ENCODE assay signal across 9 mouse cellular contexts in genomic region chr17:23804426-23805085, GRCm38 (mm10). TPM values are rescaled to one million over a fixed set of nuclear protein-coding genes. Genes with fewer than 3 reads are reported as not detected.
DNase-seq lines count a peak whose midpoint lies in the region; ATAC-seq and TF ChIP-seq lines count a peak whose summit lies in the region.
"Had no signal": no experiment of that assay in that cellular context is flagged by ENCODE, and none has a peak within 500 bp of the region (broad histone marks: within the 10 kb centered on the region; RNA-seq: fewer than 3 reads in every experiment).

No protein-coding gene starts in this region.

- H3K4me1 ChIP-seq in heart, embryonic 14.5 days (ENCODE audit: control insufficient read depth in 2 of 2, insufficient read depth in 2 of 2, low read length in 2 of 2): peaks cover 5 to 26% of the 10 kb centered on the region in 2 experiments
- H3K4me1 ChIP-seq in CH12.LX (ENCODE audit: control insufficient read depth in 1 of 2, insufficient read depth in 2 of 2): peaks cover 0 to 20% of the 10 kb centered on the region in 2 experiments; a peak in 2 of 4 replicates
- H3K4me1 ChIP-seq in forebrain, postnatal 0 days (ENCODE audit: insufficient read depth): peaks cover 24% of the 10 kb centered on the region
- H3K4me1 ChIP-seq in midbrain, embryonic 10.5 days: peaks cover 33% of the 10 kb centered on the region

- no peaks in the 10 kb centered on the region for H3K27me3 ChIP-seq in heart, embryonic 14.5 days (ENCODE audit: control insufficient read depth, insufficient read depth, low read length)
- H3K27me3 ChIP-seq in CH12.LX (replicated peaks): no peaks in the 10 kb centered on the region
- H3K27me3 ChIP-seq in forebrain, postnatal 0 days (ENCODE audit: insufficient read depth, low read length): no peaks in the 10 kb centered on the region
- H3K27me3 ChIP-seq in midbrain, embryonic 10.5 days (ENCODE audit: low read depth, poor library complexity, severe bottlenecking): no peaks in the 10 kb centered on the region

- H3K27ac ChIP-seq in heart, embryonic 14.5 days (replicated peaks in 1 of 2; ENCODE audit: control insufficient read depth in 1 of 2, insufficient read depth in 1 of 2, low read depth in 2 of 2, low read length in 2 of 2): peak overlapping the region in 1 of 2 experiments; percentile 96; a peak in 1 of 4 replicates
- peak overlapping the region; percentile 94; the same call in 1 of the 2 replicates for H3K27ac ChIP-seq in CH12.LX (ENCODE audit: insufficient read depth, low read depth)
- no peak overlapping the region for H3K27ac ChIP-seq in forebrain, postnatal 0 days (ENCODE audit: low read depth, low read length)
- H3K27ac ChIP-seq in midbrain, embryonic 10.5 days (replicated peaks): peak overlapping the region; percentile 99

- intact Hi-C loops in heart, postnatal 10 days (cut with DNase I): loop anchor here (1.0 kb wide), 2 partner anchors 20 to 25 kb away; partner anchors contain the start of gene Elob

- no peak for TF ChIP-seq EP300 in CH12.LX (IDR thresholded peaks at IDR 0.05; ENCODE audit: low read length)

- H3K4me2 ChIP-seq in heart, embryonic 14.5 days (ENCODE audit: low read length): peak overlapping the region; percentile 94
- peak overlapping the region; percentile 87 for H3K4me2 ChIP-seq in CH12.LX (ENCODE audit: insufficient read depth, low read depth, poor library complexity, severe bottlenecking)
- peak overlapping the region; percentile 80 for H3K4me2 ChIP-seq in forebrain, postnatal 0 days (ENCODE audit: low read depth)

- TF ChIP-seq POLR2A in CH12.LX (IDR thresholded peaks at IDR 0.05; ENCODE audit: low read depth, low read length): no peak; the same call in 1 of the 2 replicates

- in situ Hi-C loops in CH12.LX (cut with MboI; ENCODE audit: low pct_ligation_motif_present, low pct_unique_long_range_greater_than_20kb, low sequenced_read_pairs): loop anchor here (5.0 kb wide), 1 partner anchor 32 kb away; the partner anchor contains the start of gene Flywch1

- no peak for ATAC-seq in heart, embryonic 14.5 days (ENCODE audit: insufficient number of reproducible peaks, insufficient read depth, low FRiP score, low read depth)
- ATAC-seq in forebrain, postnatal 0 days: no peak
- ATAC-seq in megakaryocyte progenitor cell, adult 5-6 weeks (replicated peaks; ENCODE audit: poor library complexity): no peak

- H3K79me2 ChIP-seq in CH12.LX (replicated peaks; ENCODE audit: control insufficient read depth, extremely low read depth, insufficient read depth, poor library complexity, severe bottlenecking): peaks cover 62% of the 10 kb centered on the region

- H3K4me3 ChIP-seq in heart, embryonic 14.5 days (ENCODE audit: control insufficient read depth in 1 of 2, insufficient read depth in 1 of 2, low read depth in 1 of 2, low read length in 2 of 2): peak overlapping the region; percentile 93 to 98
- peak overlapping the region; percentile 84 to 95 (median 85) for H3K4me3 ChIP-seq in CH12.LX (replicated peaks in 1 of 3; ENCODE audit: low read depth in 2 of 3, low read length in 2 of 3, poor library complexity in 1 of 3)
- H3K4me3 ChIP-seq in forebrain, postnatal 0 days (ENCODE audit: low read depth, low read length): peak overlapping the region; percentile 97
- peak overlapping the region; percentile 99 for H3K4me3 ChIP-seq in midbrain, embryonic 10.5 days

- H3K9me3 ChIP-seq in heart, embryonic 14.5 days (ENCODE audit: control insufficient read depth, low read length): no peaks in the 10 kb centered on the region
- H3K9me3 ChIP-seq in CH12.LX (replicated peaks; ENCODE audit: low read length): no peaks in the 10 kb centered on the region
- no peaks in the 10 kb centered on the region for H3K9me3 ChIP-seq in forebrain, postnatal 0 days (ENCODE audit: low read length)
- no peaks in the 10 kb centered on the region for H3K9me3 ChIP-seq in midbrain, embryonic 10.5 days (replicated peaks)

- no peak for DNase-seq in heart, postnatal 10 days
- peak; percentile 45 for DNase-seq in CH12.LX (ENCODE audit: extremely low read depth)
- DNase-seq in forebrain, postnatal 0 days: no peak
- DNase-seq in midbrain, embryonic 10.5 days (ENCODE audit: low spot score): no peak
- DNase-seq in layer of hippocampus, postnatal 10 days (ENCODE audit: low spot score in 2 of 2): no peak
- no peak for DNase-seq in spleen, postnatal 14 days (ENCODE audit: low spot score in 2 of 2)

- no peak for TF ChIP-seq RAD21 in CH12.LX (IDR thresholded peaks at IDR 0.05; ENCODE audit: low read depth, low read length)

- dilution Hi-C loops in CH12.LX (cut with MboI; ENCODE audit: extremely low pct_ligation_motif_present, extremely low pct_unique_long_range_greater_than_20kb, low sequenced_read_pairs): no loop called here

- H3K36me3 ChIP-seq in heart, embryonic 14.5 days (ENCODE audit: control insufficient read depth, insufficient read depth, low read length): peaks cover 25% of the 10 kb centered on the region
- peaks cover 19 to 32% of the 10 kb centered on the region in 2 experiments for H3K36me3 ChIP-seq in CH12.LX (replicated peaks in 1 of 2; ENCODE audit: control insufficient read depth in 1 of 2, insufficient read depth in 1 of 2, low read length in 1 of 2)
- H3K36me3 ChIP-seq in forebrain, postnatal 0 days (ENCODE audit: insufficient read depth): peaks cover 22% of the 10 kb centered on the region
- peaks cover 31% of the 10 kb centered on the region for H3K36me3 ChIP-seq in midbrain, embryonic 10.5 days

- WGBS in heart, embryonic 14.5 days: 2% methylated on average over 8 of the region's 8 CpGs
- 3% methylated on average over 8 of the region's 8 CpGs for WGBS in forebrain, postnatal 0 days
- WGBS in midbrain, embryonic 10.5 days: 14% methylated on average over 8 of the region's 8 CpGs

- no peak for TF ChIP-seq CTCF in CH12.LX (conservative IDR thresholded peaks at IDR 0.05 in 1 of 2, IDR thresholded peaks at IDR 0.05 in 1 of 2; ENCODE audit: low read depth in 2 of 2, low read length in 2 of 2)
- no peak for TF ChIP-seq CTCF in forebrain, postnatal 0 days (IDR thresholded peaks at IDR 0.05; ENCODE audit: low read depth)

- H3K9ac ChIP-seq in heart, embryonic 14.5 days (ENCODE audit: low read length): peak overlapping the region; percentile 99
- peak overlapping the region; percentile 88 for H3K9ac ChIP-seq in CH12.LX (ENCODE audit: insufficient read depth, low read depth)
- H3K9ac ChIP-seq in forebrain, postnatal 0 days: peak overlapping the region; percentile 87

RNA-seq across cellular contexts. Expression of gene Srrm2, which starts 14.2 kb away (rescaled TPM):
- polyA plus RNA-seq in heart, embryonic 14.5 days (2014; fragmentation: Nextera tagmentation; extraction: Ambion mirVana): 300 and 318 TPM in 2 replicates
- total RNA-seq in heart, postnatal 10 days (2021): 100 to 1,000 TPM; 230 to 231 TPM
- 83.6 and 90.4 TPM in 2 replicates for total RNA-seq in CH12.LX (2012; rRNA removed)
- 18.3 and 26.7 TPM in 2 replicates for total RNA-seq in CH12.LX (2014; rRNA removed)
- polyA plus RNA-seq in CH12.LX (2012; ENCODE audit: insufficient read length, low read depth): 339 and 383 TPM in 2 replicates
- 106 and 147 TPM in 2 replicates for total RNA-seq in forebrain, postnatal 0 days (2014; rRNA removed)
- polyA plus RNA-seq in forebrain, postnatal 0 days (2015; fragmentation: Nextera tagmentation; extraction: Ambion mirVana): 218 and 384 TPM in 2 replicates
- 509 and 515 TPM in 2 replicates for polyA plus RNA-seq in midbrain, embryonic 10.5 days (2016; fragmentation: Nextera tagmentation; extraction: Ambion mirVana)
- total RNA-seq in megakaryocyte progenitor cell, adult 5-6 weeks (2015): 298 and 382 TPM in 2 replicates
- total RNA-seq in megakaryocyte progenitor cell, adult 5-6 weeks (2017): 96.7 and 109 TPM in 2 replicates
- 100 to 1,000 TPM; 516 to 611 TPM for total RNA-seq in layer of hippocampus, postnatal 10 days (2021)

RNA-seq across cellular contexts. Expression of gene Flywch2, which starts 18.7 kb away (rescaled TPM):
- 4.4 and 5.1 TPM in 2 replicates for polyA plus RNA-seq in heart, embryonic 14.5 days (2014; fragmentation: Nextera tagmentation; extraction: Ambion mirVana)
- total RNA-seq in heart, postnatal 10 days (2021): 1 to 10 TPM; 2.3 to 2.4 TPM
- not detected in 2 replicates for total RNA-seq in CH12.LX (2012; rRNA removed)
- not detected in 2 replicates for total RNA-seq in CH12.LX (2014; rRNA removed)
- polyA plus RNA-seq in CH12.LX (2012; ENCODE audit: insufficient read length, low read depth): not detected in 2 replicates
- total RNA-seq in forebrain, postnatal 0 days (2014; rRNA removed): 55.0 and 69.2 TPM in 2 replicates
- 77.4 and 79.2 TPM in 2 replicates for polyA plus RNA-seq in forebrain, postnatal 0 days (2015; fragmentation: Nextera tagmentation; extraction: Ambion mirVana)
- 19.5 and 23.4 TPM in 2 replicates for polyA plus RNA-seq in midbrain, embryonic 10.5 days (2016; fragmentation: Nextera tagmentation; extraction: Ambion mirVana)
- 1.1 and 3.3 TPM in 2 replicates for total RNA-seq in megakaryocyte progenitor cell, adult 5-6 weeks (2015)
- not detected in 2 replicates for total RNA-seq in megakaryocyte progenitor cell, adult 5-6 weeks (2017)
- total RNA-seq in layer of hippocampus, postnatal 10 days (2021): 10 to 100 TPM; 26.7 to 27.3 TPM
- total RNA-seq: neutrophil, adult 5-6 weeks had no signal

RNA-seq across cellular contexts. Expression of gene Elob, which starts 24.4 kb away (rescaled TPM):
- polyA plus RNA-seq in heart, embryonic 14.5 days (2014; fragmentation: Nextera tagmentation; extraction: Ambion mirVana): 950 and 1,075 TPM in 2 replicates
- 100 to 1,000 TPM; 379 to 407 TPM for total RNA-seq in heart, postnatal 10 days (2021)
- total RNA-seq in CH12.LX (2012; rRNA removed) (381 and 386 TPM in 2 replicates), CH12.LX (2014; rRNA removed) (371 and 534 TPM in 2 replicates)
- 250 and 306 TPM in 2 replicates for polyA plus RNA-seq in CH12.LX (2012; ENCODE audit: insufficient read length, low read depth)
- total RNA-seq in forebrain, postnatal 0 days (2014; rRNA removed): 1,186 and 1,488 TPM in 2 replicates
- polyA plus RNA-seq in forebrain, postnatal 0 days (2015; fragmentation: Nextera tagmentation; extraction: Ambion mirVana): 1,394 and 1,814 TPM in 2 replicates
- polyA plus RNA-seq in midbrain, embryonic 10.5 days (2016; fragmentation: Nextera tagmentation; extraction: Ambion mirVana): 1,078 TPM in 2 replicates
- 262 and 312 TPM in 2 replicates for total RNA-seq in megakaryocyte progenitor cell, adult 5-6 weeks (2015)
- total RNA-seq in megakaryocyte progenitor cell, adult 5-6 weeks (2017): 108 and 112 TPM in 2 replicates
- 100 to 1,000 TPM; 402 to 410 TPM for total RNA-seq in layer of hippocampus, postnatal 10 days (2021)

RNA-seq across cellular contexts. Expression of gene Prss33, which starts 31.3 kb away (rescaled TPM):
- polyA plus RNA-seq in heart, embryonic 14.5 days (2014; fragmentation: Nextera tagmentation; extraction: Ambion mirVana): not detected in 2 replicates
- total RNA-seq in heart, postnatal 10 days (2021): not detected
- total RNA-seq in CH12.LX (2012; rRNA removed) (not detected in 2 replicates), CH12.LX (2014; rRNA removed) (not detected in 2 replicates)
- polyA plus RNA-seq in CH12.LX (2012; ENCODE audit: insufficient read length, low read depth): not detected in 2 replicates
- not detected in 2 replicates for total RNA-seq in forebrain, postnatal 0 days (2014; rRNA removed)
- polyA plus RNA-seq in forebrain, postnatal 0 days (2015; fragmentation: Nextera tagmentation; extraction: Ambion mirVana): not detected in 2 replicates
- polyA plus RNA-seq in midbrain, embryonic 10.5 days (2016; fragmentation: Nextera tagmentation; extraction: Ambion mirVana): 0.28 and 0.52 TPM in 2 replicates
- total RNA-seq in megakaryocyte progenitor cell, adult 5-6 weeks (2015): not detected in 2 replicates
- not detected in 2 replicates for total RNA-seq in megakaryocyte progenitor cell, adult 5-6 weeks (2017)
- total RNA-seq in layer of hippocampus, postnatal 10 days (2021): not detected
- total RNA-seq: neutrophil, adult 5-6 weeks had no signal

RNA-seq across cellular contexts. Expression of gene Flywch1, which starts 33.2 kb away (rescaled TPM):
- polyA plus RNA-seq in heart, embryonic 14.5 days (2014; fragmentation: Nextera tagmentation; extraction: Ambion mirVana): 42.4 TPM in 2 replicates
- 10 to 100 TPM; 31.2 to 32.1 TPM for total RNA-seq in heart, postnatal 10 days (2021)
- total RNA-seq in CH12.LX (2012; rRNA removed): 26.9 and 28.3 TPM in 2 replicates
- 18.8 and 22.2 TPM in 2 replicates for total RNA-seq in CH12.LX (2014; rRNA removed)
- 22.0 and 23.4 TPM in 2 replicates for polyA plus RNA-seq in CH12.LX (2012; ENCODE audit: insufficient read length, low read depth)
- total RNA-seq in forebrain, postnatal 0 days (2014; rRNA removed): 167 and 189 TPM in 2 replicates
- 117 and 135 TPM in 2 replicates for polyA plus RNA-seq in forebrain, postnatal 0 days (2015; fragmentation: Nextera tagmentation; extraction: Ambion mirVana)
- polyA plus RNA-seq in midbrain, embryonic 10.5 days (2016; fragmentation: Nextera tagmentation; extraction: Ambion mirVana): 187 and 202 TPM in 2 replicates
- total RNA-seq in megakaryocyte progenitor cell, adult 5-6 weeks (2015): 4.7 and 5.1 TPM in 2 replicates
- total RNA-seq in megakaryocyte progenitor cell, adult 5-6 weeks (2017): 9.9 and 10.6 TPM in 2 replicates
- total RNA-seq in layer of hippocampus, postnatal 10 days (2021): 100 to 1,000 TPM; 121 to 123 TPM

Comparison
In these comparisons a context has a peak if more than half of its experiments do, and no peak if none do; other contexts are left out.
1. RNA of gene Flywch2, which starts 18.7 kb away (total RNA-seq): 55.0 to 69.2 TPM in forebrain, postnatal 0 days and 26.7 to 27.3 TPM in layer of hippocampus, postnatal 10 days; 1.1 to 3.3 TPM in megakaryocyte progenitor cell, adult 5-6 weeks, 2.3 to 2.4 TPM in heart, postnatal 10 days and not detected in CH12.LX; every median in the first group is over 4 times any median in the second.
2. Peak in every context shown above with its lines, with median percentiles within 50 percentile points of each other: H3K4me2 ChIP-seq, H3K4me3 ChIP-seq and H3K9ac ChIP-seq.